Mouse (Mus musculus): ENCODE data around the gene Efr3b.

The Efr3b gene

DNA sequence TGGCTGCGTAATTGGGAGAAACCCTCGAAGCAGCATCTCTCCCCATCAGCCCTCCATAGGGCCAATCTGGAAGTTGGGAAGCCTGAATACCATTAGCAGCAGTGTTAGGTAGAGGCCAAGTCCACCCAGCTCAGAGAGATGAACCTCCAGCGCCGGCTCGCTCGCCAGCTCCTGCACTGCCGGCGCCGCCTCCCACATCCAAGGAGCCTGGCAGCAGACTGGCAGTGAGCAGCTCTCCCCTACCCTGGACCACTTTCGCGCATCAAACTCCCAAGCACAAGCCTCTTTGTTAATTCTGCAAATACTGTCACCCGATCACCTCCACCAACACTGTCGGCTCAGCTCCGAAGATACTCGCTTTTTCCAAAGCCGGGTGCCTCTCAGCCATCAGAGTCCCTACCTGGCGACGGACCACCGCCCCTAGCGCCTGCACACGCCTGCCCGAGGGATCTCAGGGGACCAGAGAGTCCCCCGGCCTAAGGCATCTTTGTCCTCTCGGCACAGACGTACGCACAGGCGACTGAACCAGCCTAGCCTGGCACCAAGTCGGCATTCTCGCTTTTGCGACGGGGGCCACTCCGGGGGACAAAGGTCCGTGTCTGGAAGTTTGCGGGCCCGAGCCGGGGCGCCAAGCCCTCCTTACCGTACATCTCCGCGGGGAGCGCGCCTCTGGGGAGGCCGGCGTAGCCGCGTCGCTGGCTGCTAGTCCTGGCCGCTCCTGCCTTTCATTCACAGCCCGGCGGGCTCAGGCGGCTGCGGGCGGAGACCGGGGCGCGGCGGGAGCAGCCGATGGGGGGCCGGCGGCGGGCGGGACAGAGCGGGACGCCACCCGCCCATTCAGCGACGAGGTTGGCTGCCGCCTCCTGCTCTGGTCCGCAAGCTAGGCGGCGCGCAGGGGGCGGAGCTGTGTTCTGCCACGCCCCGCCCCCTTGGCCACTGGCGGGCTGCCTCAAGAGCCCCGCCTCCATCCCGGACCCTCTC, at the start of gene Efr3b:
Efr3b (minus strand) TSS at position 855 of the 981 bp plus-strand sequence.
- peak; percentile 95 for DNase-seq (ENCODE audit: low spot score)

DNA sequence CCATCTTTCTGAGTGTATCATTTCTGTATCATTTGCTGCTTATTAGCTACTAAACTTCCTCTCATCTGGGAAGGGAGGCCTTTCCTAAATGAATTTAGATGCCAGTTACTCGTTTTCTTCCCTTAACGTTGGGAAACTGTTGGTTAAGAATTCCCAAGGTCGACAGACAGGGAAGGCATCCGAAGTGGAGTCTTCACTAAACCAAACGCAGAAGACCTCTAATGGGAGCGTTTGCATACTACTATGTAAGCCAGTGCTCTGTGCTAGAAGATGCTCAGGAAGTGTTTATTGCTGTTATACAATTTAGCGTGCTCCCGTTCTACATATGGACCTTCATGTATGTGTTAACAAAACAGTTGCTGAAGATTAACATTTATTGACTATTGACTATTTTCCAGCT, 44.7 kb upstream of the Efr3b start:
- no peak for DNase-seq (ENCODE audit: low spot score)

DNA sequence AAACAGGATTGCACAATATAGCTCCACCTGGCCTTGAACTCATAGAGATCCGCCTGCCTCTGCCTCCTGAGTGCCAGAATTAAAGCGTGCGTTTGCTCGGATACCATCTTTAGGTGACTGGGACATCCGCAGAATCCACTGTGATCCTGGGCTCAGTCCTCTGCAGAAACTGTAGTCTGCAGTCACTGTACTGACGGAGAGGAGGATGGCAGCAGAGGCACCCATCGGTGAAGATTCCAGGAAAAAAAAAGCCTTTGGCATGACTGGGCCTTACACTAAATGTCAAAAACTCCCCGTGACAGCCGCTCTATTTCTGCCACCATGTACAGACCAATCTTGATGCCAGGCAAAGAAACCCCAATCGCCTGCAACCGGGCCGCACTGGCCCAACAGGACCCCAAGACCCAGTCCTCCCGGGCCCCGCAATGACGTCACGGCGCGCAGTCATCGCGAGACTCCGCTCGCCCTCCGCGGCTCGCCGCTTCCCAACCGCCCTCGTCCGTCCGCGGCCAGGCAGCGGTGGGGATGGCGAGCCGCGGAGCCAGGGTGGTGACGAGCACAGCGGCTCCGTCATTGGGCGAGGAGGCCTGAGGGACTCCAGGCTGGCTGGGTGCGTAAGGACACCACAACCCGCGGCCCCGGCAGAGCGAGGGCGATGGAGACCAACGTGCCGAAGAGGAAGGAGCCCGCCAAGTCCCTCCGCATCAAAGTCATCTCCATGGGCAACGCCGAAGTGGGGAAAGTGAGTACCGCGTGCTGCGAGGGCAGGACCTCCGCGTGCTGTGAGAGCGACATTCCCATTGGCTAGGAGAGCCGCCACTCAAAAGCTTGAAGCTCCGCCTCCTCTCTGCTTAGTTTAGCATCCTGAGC, 43.7 kb upstream of the Efr3b start, which contains the start of gene Dnajc27:
Dnajc27 (plus strand) TSS at position 452 of the 870 bp plus-strand sequence.
- peak; percentile 98 for DNase-seq (ENCODE audit: low spot score)

DNA sequence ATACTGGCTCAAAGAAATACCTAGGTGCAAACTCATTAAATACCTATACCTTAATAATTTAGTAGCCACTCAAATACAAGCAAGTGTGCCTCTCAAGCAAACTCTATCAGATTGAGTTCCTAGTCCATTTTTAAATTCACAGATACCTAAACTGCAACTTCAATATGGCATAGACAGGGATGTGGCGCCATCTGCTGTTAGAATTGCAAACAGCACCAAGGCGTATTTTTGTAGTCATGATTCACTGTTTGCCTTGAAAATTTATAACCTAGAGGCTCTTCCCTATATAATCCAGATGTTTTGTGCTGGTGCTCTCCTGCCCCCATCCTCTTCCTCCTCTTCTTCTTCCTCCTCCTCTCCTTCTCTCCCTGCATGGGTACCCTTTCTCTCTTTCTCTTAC, 41.6 kb upstream of the Efr3b start:
- DNase-seq (ENCODE audit: low spot score), result peak; percentile 89

DNA sequence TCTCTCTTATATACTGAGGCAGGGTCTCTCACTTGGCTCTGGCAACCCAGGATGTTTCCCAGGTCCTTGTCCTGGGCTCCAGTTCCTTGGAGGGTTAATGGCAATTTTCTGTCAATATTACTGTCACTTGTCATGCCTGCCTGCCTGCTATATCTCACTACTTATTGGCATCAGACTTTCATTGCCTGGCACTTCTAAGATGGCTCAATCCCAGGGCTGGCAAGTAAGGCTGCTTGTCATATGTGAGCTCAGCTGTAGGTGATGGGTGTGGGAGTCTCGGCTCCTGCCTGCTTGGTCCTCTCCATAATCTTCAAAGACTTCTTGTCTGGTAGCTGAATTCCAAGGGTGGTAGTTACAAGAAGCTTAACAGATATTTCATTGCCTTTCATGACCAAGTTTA, 39.4 kb upstream of the Efr3b start:
- DNase-seq (ENCODE audit: low spot score), result no peak

DNA sequence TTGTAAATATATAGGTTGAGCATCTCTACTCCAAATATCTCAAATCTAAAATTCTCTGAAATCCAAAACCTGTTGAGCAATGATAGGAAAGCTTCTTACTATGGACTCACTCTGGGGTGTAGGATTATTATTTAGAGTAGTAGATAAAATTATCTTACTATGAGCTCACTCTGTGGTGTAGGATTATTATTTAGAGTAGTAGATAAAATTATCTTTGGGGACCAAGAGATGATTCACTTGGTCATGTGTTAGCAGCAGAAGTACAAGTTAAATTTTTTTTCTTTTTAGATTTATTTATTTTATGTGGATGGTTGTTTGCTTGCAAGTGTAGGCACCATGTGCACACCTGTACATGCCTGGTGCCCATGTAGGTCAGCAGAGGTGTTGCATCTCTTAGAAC, 37.7 kb upstream of the Efr3b start:
- DNase-seq (ENCODE audit: low spot score), result no peak

DNA sequence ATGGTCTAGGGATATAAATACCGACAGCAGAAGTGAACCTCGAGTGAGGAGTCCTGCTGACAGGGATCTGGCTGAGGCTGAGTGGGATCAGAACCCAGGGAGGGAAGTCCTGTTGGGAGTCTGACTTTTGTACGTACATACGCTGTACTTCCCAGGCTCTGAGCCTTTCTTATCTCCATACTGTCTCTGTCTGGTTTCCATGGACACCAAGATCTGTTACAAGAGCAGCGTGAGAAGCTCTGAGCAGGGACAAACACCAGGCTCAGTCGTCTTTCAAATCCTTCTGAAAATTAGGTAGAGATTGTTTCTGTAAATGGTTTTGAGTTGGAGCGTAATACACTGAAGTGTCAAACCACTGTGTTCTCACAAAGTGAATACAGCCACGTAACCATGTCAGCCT, 36.7 kb upstream of the Efr3b start:
- no peak for DNase-seq (ENCODE audit: low spot score)

DNA sequence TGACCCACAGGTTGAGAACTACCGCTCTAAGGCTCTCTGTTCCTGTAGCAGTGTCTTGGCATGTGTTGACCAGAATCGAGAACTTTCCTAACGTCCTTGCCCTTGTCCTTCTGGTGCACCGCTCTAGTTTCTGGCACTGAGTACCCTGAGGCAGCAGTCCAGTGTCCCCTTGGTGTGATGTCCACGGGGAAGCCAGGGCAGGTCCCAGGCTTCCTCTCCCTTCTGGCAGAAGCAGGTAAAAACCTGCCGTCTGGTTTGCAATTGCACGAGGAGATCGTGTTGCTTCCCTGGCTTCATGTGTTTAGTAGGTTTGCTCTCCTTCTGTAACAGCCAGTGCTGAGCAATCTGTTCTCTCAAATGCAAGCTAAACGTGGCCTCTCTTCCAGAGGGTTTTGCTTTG, 33.0 kb upstream of the Efr3b start:
- no peak for DNase-seq (ENCODE audit: low spot score)

DNA sequence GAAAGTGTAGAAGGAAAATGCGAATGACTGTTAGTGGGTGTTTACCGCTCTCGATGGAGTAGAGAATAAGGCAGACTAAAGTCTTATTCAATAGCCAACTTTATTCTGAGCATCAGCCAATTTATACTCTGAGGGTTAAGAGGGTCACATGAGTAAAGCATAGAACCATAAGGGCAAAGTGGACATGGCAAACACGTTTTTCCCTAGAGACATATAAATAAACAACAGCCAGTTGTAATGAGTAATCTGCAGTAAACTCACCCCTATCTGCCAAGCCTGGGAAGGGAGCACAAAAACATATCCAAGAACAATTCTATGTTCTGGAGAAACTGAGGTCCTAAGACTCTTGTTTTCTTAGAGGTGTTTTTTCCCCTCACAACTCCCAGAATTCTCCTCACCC, 29.8 kb upstream of the Efr3b start:
- no peak for DNase-seq (ENCODE audit: low spot score)

DNA sequence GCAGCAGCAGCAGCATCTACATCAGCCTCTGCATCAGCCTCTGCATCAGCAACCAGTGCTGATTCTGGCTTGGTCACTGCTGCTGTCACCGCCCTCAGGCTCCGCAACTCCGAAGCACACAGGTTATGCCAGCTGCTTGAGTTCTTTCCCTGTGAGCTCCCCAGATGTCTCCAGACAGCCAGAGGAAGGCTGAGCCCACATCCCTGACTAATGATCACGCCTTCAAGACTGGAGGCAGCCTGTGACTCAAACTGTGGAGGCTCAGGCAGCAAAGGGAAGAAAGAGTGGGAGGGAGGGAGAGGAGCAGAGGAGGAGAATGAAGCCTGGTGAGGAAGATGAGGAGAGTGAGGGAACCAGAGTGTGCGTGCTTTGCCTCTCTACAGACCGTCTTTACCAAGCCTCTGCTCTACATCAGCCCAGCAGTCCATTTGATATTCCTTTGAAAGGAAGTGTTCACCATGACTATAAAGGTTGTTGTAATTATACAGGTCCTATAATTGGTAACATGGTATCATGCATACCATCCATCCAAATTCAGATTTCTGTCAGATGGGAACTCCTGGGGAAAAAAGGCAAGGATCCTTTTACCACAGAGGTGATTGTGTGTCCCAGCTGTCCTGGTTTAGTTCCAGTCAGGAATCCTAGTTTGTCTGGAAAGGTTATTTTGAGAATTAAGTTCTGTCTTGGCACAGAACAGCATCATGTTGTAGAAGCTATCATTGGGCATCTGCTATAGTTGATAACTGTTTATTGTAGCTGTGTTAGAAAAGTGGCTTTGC, 28.2 kb upstream of the Efr3b start:
- DNase-seq (ENCODE audit: low spot score), result no peak

DNA sequence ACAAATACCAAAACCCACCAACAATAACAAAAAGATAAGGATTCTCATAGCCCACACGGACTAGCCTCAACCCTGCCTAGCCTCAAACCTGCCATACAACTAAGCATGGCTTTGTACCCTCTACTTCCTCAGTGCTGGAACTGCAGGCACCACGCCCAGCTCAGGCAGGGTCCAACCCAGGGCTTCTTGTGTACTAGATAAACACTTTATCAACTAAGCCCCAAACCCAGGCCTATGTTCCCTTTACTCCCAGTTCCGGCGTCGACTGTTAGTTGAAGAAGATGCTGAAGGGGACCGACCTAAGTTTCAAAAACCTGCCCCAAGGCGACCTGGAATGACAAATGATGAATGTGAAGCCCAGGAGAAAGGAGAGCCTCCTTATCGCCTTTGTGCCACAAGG, 27.2 kb upstream of the Efr3b start:
- DNase-seq (ENCODE audit: low spot score), result no peak

DNA sequence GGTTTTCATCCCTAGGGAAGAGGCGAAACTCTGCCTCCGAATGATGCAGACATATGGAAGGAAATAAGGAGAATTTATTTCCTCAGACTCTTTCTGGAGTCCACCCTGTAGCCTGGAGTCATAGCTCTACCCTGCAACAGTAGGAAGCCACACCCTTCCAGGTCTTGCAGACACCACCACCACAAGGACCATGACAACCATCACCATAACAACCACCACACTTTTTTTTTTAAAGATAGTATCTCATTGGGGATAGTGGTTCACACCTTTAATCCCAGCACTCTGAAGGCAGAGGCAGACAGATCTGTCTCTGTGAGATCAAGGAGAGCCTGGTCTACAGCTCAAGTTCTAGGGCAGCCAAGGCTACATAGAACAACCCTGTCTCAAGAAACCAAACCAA, 26.8 kb upstream of the Efr3b start:
- DNase-seq (ENCODE audit: low spot score), result no peak

DNA sequence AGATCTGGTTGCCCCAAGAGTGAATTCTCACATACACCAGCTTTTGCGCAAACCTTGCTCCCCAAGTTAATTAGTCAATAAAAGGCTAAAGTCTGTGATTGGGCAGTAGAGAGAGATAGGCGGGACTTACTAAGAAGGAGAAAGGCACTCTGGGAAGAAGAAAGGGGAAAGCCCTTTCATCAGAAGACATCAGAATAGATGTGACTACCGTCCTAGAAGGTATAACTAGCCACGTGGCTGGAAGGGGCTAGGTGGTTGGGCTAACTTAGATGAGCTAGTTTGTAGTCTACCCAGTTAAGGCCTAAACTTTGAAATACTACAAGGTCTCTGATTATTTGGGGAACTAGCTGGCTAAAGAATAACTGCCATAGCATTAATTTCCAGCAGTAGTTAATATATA, 21.0 kb upstream of the Efr3b start:
- DNase-seq (ENCODE audit: low spot score), result no peak

DNA sequence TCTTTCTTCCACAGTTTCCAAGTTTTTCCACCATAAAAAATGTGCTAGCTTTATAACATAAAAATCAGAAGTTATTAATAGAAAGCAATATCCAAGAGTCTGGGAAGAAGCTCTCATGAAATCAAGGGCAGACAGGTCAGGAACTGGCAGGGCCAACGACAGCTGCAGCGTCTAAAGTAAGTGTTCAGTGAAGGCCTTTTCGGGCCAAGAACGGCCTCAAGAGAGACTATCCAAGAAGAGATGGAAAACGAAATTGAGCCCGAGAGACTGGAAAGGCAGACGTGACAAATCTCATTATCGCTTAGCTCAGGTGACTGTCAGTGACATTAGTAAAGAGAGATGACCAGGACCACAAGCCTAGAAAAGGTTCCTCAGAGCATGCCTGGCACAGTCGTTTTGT, 19.6 kb upstream of the Efr3b start:
- no peak for DNase-seq (ENCODE audit: low spot score)

DNA sequence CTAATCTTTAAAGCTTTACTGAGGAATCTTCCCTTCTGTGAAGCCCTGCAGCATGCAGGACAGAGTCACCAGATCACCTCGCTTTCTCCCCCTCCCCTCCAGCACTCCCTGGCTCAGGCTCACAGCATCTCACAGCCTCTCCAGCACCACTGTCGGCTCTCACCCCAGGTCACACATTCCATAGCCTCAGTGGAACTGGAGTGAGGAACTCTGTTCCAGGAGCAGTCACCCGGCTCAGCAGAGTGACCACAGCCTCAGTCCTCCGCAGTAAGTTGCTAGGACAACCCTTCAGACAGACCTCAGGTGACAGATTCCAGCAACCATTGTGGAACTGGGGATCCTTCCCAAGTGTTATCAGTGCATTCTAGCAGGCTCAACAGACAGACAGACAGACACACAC, 16.1 kb upstream of the Efr3b start:
- no peak for DNase-seq (ENCODE audit: low spot score)

DNA sequence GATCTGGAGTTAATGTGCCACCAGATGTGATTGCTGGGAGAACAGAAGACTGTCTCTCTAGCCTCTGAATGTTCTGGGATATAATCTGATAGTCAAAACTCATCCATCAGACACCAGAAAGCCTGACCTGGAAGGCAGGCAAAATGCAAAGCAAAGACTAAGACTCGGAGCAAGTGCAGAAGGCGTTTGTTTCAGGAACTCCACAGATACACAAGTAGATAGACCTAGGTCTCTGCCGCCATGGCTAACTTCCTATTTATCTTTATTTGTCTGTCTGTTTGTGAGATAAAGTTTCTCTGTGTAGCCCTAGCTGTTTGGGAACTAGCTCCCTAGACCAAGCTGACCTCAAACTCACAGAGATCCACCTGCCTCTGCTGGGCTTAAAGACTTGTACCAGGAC, 14.9 kb upstream of the Efr3b start:
- no peak for DNase-seq (ENCODE audit: low spot score)

DNA sequence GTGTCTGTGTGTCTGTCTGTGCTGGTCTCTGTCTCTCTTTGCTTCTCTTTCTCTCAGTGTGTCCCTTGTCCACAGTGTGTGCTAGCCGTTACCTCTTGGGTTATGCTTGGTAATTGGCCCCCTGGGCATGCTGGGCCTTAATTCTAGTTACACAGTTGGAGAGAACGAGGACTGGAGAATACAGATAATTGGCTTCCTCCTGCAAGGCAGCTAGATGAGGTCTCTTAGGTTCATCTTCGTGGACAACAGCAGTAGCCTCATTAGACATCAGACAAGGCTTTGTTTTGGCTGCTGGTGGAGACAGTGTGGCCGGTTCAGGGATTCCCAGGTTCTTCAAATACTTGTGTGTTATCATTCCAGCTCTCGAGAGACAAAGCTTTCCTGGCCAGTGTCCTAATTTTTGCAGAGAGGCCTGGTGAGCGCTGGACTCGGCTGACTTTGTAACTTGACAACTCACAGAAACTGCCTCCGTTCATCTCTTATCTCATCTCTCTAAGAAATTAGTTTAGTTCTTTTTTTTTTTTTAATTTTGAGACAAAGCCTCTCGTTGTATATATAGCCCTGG, 12.2 kb upstream of the Efr3b start:
- DNase-seq (ENCODE audit: low spot score), result no peak

DNA sequence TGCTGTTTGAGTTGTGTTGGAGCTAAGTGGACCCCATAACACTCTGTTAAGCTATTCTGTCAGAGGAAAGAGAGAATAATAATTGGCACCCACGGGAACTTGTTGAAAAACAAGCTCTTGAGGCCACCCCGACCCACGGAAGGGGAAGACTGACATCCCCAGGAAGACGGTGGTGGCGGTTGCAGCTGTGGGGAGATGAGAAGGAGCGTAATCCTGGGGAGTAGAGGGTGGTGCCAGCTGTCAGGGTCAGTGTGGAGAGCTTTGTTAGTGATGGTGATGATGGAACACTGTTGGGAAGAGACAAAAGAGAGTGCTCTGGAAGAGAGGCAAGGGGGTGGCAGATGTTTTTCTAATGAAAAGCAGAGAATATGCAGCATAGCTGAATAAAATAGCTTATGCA, 9.3 kb upstream of the Efr3b start:
- DNase-seq (ENCODE audit: low spot score), result no peak

DNA sequence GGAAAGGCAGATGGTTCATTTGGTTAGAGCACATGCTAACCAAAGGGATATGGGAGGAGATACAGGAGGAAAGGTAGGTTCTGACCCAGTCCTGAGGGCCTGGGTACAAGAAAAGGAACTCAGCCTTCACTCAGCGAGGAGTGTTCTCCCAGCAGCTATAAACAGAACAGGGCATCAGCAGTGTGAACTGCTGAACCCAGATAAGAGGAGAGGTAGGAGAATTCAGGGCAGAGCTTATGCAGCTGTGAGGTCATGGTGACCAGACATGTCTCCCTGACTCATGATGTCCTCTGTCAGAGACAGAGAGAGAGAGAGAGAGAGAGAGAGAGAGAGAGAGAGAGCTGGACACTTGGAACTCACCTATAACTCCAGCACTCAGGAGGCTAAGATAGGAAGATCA, 7.3 kb upstream of the Efr3b start:
- no peak for DNase-seq (ENCODE audit: low spot score)

DNA sequence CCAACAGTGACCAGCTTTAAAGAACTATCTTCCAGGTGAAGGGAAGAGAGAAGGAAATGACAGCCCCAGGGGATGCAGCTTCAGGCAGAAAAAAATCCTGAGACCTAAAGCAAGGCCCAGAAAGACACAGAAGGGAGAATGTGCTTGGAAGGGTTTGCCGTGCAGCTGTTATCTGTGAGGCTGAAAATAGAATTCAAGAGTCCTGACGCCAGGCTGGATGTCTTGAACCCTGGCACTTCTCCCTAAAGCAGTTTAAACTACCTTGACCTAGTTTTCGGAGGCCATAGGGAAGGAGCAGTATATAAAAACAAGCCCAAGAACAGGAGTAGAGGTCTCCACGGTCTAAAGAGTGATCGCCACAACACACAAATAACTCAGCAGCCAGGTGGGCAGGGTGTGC, 3.7 kb upstream of the Efr3b start:
- no peak for DNase-seq (ENCODE audit: low spot score)

DNA sequence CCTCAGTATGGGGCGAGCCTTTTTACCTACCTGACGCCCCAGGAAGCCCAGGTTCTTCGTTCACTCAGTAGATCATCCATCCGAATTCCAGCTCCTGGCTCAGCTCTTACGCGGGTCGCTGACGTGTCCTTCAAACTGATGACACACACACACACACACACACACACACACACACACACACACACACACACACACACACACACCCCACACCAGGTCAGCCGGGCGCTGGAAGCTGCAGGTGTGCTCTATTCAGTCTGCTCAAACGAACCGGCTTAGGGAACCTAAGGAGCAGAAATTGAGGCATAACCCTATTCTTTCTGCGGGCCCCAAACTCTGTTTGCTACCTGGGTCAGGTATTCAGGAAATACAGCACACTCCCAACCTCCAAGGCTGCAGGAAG, 331 bp upstream of the Efr3b start:
- DNase-seq (ENCODE audit: low spot score), result no peak

DNA sequence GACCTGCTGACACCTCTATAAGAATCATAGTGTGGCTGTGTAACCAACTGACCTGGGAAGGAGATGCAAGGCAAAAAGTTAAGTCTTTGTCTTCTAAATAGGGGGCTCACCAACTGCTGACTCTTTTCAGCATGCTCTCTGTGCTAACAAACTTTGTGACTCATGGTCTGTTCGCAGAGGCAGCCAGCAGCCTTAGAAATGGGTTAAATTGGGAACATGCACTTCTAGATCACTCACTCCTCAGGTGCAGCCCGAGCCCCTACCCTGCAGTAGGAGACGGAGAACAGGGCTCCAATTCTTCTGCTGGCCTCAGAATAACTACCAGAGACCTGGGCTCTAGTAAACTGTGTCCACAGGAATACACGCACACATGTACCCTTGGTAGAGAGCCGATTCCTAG, 1.2 kb downstream of the Efr3b start:
- DNase-seq (ENCODE audit: low spot score), result no peak

All from embryo, embryonic 10.5 days (tissue).